Mouse (Mus musculus): ENCODE results near the gene Gata5.

DNA sequence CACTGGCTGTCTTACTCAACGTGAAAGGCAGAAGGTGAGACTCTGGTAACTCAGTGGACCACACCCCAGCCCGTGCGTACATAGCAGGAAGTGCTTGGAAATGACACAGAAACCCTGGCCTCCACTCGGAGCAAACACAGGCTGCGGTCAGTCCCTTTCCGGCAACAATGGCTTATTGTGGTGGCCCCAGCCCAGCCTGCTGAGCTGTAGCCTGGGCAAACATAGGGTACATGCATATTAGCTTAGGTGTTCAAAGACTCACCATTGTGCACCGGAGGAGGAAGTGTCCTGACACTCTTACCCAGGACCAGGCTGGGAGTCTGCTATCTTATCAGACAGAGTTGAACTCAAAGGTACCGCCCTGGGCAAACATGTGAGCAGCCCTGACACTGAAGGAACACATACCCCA is 57.6 kb downstream of the Gata5 start:
- TF ChIP-seq TAL1 (IDR thresholded peaks at IDR 0.05; ENCODE audit: low read length) (no peak), GATA1 (IDR thresholded peaks at IDR 0.05; ENCODE audit: low read length) (no peak)

Measured in erythroblast, embryonic 14.5 days (primary cell).